Mouse (Mus musculus) kidney, postnatal 14 days (tissue): ENCODE measurements at regions not wholly inside any gene's neighbourhood (a gene's known extent, or its start where the extent isn't known, plus 50 kb on each side); places are given as distances from the start of the nearest gene placed in this dataset.
A peak's percentile ranks its signal among the peaks of the same experiment; 100 is the strongest.

Experiments used
- DNase-seq: peaks from one replicate; pipeline ENCODE4 v3.0.0; 2022; ENCODE audit warnings: mixed read lengths

DNA sequence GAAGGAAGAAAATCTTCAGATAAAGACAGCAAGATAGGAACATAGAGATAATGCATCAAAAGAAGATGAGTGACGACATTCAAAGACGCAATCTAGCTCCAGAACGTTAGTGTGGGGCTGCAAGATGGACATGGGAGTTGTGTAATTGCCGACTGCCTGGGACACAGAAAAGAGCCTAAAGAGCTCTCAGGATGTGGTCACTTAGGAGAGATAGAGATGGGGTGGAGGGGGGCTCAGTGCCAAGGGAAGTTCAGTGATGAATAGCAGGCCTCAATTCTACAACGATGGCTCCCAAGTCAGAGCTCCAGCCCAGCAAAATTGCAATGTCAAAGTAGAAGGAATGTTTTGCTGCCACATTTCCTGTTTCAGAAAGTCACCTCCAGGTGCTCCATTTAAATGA is 545.3 kb downstream of the Nfib start:
- no peak for DNase-seq

DNA sequence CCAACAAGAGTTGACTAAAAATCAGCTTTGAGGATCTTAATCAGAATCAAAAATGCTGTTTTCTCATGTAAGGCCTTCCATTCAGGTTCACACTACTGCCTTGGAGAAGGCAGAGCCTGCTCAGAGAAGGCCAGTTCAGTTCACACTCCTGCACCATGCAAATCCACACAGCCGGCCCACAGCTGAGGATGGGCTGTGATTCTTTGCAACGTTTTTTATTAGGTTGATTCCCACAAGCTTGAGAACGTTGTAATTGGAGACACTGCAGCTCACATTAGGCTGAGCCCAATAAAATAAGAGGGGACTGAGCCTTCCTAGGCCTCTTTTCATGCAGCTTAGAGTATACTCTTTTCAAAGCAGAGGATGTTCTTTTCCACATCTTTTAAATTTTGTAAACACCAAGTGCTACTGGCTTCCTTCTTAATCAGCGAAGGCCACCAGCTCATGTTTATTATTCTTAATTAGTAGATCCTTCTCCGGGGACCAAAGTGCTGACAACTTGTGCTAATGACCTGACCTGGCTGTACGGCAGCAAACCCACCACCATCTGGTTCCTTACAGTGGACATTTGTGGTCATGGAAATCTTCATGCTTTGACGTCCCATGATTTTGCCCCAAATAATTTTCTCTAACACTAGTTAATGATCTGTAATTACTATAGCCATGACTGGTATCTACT is 549.8 kb downstream of the Nfib start:
- DNase-seq = no peak

DNA sequence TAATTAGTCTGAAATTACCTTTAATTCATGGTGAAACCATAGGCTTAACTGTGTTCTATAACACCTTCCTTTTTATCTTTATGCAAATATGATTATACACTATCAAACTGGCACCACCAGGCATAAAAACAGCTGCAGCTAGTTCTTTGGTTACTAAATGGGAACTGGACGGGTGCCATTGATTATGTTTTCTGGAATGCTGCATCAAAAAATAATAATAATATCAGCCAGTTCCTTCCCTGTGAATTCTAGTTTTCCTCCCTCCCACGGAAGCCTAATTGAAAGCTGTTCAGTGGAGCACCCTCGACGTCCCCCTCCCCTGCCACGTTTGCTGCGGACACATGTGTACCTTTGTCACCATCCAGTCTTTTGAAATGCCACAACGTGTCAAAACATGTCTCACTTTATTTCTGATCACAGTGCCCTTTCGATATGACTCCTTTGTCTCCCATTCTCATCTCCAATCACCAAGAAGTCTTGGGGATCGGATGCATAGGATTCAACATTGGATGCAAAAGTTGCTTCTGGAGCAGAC is 551.5 kb downstream of the Nfib start:
- DNase-seq = no peak

DNA sequence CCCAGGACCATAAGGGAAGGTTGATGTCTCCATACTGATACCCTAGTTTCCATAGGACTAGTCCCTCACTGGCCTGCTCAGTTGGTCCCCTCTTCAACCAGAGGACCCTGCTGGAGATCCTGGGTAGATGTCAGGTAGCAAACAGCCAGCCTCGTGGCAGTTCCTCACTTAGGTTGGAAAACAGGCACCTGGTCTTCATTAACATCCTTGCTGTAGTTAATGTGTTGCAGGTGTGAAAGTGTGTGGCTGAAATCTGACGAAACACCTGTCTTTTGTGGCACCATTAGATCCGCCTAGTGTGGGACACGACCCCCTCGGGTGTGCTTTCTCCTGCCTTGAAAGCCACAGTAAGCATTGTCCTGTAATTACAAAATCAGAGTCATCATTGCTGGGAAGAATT is 551.9 kb downstream of the Nfib start:
- no peak for DNase-seq

DNA sequence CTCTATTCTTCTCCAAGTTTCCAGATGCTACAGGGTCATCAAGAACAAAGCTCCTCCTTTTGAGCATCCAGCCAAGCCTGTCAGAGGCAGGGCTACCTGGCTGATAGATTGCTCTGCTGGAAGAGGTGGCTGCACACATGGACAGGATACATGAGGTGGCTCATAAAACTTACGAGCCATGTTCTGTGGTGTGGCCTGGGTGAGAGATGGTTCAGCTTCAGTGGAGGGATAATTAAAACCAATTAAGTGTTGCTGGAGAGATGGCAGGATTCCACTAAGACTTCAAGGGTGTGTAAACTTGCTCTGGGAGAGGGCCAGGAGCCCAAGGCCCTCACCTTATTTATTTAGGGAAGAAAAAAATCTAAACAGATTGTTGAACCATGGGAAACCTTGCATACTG is 555.6 kb downstream of the Nfib start:
- DNase-seq = no peak

DNA sequence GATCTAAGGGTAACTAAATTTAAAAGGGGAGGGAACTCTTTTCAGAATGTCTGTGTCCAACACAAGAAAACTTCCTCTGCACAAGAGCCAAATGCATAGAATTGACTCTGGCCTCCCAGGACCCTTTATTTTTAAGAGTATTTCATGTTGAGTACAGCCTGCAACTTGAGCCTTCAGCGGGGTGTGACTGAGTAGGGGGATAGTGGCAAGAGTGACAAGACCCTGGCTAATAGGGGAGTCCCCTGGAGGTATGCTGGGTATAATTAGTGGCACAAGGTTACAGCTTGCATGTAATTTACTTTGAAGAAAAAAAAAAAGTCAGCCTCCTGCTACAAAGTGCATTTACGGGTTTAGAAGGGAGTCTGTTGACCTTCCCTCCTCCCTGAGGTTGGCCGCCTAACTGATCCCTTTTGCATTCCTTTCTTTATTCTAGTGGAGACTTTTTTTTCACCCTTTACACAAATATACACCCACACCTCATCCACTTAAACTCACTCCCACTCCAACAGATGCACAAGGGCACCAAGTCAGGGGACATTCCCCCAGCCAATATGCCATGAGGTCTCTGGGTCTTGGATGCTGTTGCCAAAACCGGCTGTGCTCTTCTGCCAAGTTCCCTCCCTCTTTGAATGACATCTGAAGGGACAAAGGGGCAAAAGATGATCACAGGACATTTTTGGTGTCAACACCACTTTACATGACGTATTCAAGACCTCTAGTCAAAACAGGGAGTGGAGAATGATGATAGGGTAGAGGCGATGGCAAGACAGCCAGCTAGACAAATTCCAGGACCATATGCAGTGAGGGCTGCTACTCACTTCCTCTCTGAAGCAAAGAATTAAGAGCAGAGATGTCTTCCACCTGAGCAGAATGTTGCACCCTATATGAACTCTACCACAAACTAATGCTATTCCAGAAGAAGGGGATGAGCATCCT is 557.2 kb downstream of the Nfib start:
- DNase-seq = no peak

DNA sequence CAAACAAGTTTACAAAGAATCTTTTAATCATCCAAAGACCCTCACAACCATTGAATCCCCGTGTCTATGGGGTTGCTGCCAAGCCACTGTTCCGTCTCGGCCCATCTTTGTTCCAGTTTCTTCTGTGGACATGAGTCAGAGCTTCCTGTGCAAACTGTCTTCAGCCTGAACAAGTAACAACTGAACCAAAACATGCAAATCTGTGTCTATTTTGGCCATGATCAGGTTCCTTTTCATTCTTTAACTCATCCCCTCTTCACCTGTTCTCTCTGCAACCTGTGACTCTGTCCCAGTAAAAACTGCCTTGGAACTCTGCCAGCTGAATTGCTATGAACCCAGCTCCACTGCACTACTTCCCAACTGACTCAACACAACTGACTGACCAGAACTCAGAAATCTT is 563.2 kb downstream of the Nfib start:
- DNase-seq = peak; percentile 6

DNA sequence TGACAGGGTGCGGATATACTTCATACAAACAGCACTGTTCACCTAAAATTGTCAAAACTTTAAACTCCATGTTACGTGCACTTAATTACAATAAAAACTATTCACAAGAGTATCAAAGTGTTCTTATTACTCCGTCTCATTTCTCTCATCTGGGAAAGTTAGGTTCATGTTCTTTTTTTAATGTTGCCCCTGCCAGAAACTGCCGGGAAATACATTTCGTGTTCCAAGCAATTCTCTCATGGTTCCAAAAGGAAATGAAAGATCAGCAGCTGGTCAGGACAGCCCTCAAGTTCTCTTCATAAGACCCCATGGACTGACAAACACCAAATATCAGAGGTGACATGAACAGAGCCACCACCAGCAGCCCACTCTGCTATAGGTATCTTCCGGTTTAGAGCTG is 565.7 kb downstream of the Nfib start:
- no peak for DNase-seq

DNA sequence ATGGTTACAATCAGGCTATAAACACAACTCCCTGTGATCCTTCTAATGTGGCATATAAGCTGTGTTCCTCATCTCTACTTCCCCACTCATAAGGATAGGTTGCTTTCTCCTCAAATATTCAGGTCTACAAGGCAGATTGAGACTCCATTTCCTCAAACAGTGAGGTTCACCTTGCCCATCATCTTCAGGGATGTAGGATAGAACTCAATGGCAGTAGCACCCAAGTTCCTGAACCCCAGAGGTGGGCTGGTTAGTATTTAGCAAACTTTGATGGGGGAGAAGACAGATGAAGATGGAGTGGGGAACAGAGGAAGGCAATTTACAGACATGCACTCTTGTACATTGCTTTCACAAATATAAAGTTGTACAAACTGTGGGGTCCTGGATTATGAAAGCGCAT is 566.5 kb downstream of the Nfib start:
- DNase-seq = no peak

DNA sequence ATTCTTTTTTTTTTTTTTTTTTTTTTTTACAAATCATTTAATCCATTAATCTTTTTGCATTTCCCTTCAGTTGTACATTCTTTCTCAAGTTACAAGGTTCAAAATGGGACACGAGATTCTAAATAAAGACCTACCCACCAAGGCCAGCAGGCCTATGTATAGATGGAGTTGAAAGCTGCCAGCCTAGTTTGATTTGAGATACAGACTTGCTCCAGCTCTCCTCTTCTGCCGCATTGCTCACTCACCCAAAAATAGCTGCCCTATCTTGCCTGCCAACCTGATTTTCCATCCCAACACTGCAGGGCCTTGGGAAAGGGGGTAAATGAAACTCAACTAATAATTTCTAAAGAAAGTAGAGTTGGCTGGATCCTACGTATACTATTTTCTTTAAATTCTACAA is 572.7 kb downstream of the Nfib start:
- no peak for DNase-seq

DNA sequence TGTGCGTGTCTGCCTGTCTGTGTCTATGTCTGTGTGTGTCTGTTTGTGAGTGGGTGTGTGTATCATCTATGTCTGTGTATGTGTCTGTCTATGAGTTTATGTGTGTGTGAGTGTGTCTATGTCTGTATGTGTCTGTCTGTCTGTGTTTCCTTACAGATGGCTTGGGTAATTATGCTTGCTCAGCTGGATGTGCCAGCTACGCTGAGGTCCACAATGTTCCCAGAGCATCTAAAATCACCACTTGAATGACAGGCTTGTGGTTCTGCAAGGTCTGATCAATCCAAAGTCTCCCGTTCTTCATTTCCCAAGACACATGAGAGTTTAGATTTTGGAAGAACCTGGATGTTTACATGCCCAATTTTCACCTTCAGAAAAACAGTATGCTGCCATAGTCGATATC is 573.2 kb downstream of the Nfib start:
- DNase-seq = no peak

DNA sequence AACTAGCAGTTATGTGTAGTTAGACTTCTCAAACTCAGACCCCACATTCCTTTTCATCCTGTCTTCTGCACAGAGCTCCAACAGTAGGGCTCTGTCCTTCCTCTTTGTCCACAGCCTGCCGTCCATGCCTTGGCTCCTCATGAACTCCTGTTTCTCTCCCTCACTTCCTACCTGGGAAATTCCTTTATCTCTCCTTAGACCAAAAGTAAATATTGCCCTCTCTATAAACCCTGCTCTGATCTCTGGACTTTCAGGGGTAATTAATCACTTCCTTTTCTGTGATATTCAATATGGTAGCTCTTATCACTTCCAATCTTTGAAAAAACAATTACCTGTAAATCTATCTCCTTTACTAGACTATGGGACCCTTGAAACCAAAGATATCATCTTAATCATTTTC is 576.1 kb downstream of the Nfib start:
- DNase-seq = no peak

DNA sequence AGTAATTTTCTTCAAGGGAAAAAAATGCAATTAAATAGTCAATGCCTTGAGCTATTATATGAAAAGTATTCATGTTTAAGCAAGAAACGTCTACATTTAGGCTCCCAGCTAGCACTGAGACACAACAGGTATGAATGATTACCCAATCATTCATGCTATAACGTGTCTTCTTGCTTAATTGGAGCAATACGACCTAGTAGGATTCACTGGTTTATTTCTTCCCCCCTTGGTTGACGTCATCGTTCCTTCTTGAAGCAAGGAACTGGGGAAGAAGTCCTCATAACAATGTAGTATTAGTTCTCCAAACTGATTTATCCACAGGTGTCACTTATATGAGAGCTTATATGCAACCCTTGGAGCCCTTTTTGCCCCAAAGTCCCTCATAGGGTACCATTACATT is 581.8 kb downstream of the Nfib start:
- no peak for DNase-seq

DNA sequence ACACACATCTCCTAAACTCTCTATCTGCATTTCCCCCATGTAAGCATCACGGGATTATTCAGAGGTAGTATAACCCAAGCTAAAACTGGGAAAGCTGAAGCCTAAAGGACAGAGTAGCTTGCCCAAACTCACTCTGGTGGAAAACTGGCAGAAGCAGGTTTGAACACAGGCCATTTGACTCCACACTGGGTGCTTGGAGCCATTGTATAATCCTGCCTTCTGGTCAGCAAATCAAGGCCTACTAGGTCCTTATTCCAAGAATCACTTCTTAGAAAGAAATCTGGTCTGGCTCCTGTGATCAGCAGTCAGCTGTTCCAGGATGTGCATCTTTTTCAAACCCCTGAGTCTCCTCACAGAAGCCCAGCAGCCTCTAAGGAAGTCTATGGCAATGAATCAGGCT is 582.4 kb downstream of the Nfib start:
- peak; percentile 6 for DNase-seq

DNA sequence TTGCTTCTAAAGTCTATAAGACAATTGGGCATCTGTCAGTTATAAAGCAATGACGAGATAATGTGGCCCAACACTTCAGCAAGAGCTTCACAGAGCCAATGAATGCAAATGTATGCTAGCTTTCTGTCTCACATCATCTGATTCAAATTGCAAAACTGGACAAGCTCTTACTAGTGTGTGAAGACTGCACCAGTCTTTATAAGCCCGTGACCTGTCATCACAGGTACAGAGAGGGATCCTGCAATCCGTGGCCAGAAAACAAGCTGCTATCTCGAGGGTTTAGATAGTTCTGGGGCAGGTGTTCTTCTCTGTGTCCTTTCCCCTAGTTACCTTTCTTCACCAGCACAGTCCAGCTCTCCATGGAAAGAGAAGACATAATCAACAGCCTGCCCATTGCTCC is 584.8 kb downstream of the Nfib start:
- no peak for DNase-seq

DNA sequence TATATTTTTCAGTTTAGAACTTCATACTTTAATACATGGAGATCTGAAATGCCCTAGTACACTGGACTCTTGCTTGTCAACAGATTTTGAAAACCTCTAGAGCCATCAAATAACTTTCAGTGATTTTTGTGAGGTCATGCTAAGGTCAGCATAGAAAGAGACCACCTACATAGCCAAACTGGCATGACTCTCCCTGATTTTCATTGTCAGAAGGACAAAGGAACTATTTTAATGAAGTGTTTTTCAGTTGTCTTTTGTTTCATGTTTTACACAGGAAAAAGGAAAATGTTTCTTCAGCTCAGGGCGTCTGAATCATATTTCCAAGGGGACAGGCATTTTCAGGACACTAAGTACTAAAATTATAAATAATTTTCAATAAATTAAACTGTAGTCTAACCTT is 585.2 kb downstream of the Nfib start:
- peak; percentile 2 for DNase-seq

DNA sequence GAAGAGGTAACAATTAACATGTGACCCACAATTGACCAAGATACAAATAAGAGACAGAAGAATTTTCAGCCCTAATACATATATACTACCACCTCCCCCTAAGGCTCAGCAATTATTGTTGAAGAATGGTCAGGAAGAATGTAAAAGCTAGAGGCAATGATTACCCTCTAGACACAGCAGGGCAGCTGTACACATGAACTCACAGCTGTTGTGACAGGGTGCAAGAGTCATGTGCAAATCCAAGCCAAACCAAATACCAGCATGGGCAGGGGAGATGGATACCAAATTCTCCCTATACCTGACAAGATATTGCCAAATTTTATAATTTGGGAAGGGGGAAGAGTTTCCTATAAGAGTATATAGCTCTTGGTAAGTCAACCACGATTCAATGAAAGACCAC is 603.7 kb downstream of the Nfib start:
- DNase-seq = no peak

DNA sequence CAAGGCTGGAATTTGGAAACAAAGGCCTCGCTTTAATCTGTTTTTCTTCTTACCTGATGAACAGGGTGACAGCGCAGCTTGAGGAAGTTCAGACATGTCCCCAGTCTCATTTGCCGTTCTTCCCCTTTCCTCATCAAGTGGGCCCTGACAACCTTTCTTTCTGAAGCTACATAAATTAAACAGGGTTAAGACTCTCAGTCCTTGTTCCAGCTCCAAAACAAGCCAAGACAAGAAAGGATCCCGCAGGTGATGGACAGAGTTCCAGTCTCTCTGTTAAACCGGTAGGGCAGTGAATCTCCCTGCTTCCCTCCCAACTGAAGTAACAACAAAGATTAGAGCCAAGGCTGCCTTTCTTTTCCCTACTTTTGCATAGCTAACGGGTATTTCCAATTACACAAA is 605.6 kb downstream of the Nfib start:
- no peak for DNase-seq

DNA sequence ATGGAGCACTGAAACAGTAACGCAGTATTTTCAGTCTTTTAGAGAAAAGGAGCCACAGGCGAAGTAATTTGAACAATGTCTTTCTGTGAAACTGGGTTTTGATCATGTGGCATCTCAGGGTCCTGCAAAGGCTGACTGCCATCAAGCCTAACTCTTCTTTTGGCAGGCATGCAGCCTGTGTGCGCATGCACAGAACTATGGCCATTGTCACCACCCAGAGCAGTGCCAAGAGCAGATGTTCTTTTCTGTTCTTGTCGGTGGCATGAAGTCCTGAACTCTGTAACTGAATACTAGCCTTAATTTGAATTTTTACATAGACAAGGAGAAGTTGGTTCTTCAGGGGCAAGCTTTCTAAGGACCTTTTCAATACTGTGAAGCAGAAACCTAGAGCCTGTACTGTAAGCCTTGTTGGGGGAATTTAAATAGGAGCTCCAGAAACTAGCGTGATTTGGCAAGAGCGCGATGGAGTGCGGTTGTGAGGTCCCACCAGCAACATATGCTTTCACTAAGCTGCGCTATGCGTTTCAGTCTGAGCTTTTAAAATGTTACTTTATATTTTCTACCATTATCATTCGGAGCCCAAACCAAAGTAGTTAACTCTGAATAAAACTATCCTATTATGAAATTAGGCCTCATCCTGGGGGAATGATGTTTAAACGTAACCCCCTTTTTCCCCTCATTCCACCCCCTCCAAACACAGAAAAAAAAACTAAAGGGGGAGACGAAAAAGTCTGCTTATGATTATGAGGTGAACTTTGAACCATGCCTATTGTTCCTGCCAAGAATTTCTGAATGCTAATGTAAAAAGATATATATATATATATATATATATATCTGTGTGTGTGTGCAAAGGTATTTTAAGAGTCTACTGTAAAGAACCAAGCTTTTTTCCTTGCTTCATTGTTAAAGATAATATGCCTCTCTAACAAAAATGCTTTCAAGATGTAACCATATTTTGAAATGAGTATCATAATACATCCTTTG is 606.3 kb downstream of the Nfib start:
- no peak for DNase-seq

DNA sequence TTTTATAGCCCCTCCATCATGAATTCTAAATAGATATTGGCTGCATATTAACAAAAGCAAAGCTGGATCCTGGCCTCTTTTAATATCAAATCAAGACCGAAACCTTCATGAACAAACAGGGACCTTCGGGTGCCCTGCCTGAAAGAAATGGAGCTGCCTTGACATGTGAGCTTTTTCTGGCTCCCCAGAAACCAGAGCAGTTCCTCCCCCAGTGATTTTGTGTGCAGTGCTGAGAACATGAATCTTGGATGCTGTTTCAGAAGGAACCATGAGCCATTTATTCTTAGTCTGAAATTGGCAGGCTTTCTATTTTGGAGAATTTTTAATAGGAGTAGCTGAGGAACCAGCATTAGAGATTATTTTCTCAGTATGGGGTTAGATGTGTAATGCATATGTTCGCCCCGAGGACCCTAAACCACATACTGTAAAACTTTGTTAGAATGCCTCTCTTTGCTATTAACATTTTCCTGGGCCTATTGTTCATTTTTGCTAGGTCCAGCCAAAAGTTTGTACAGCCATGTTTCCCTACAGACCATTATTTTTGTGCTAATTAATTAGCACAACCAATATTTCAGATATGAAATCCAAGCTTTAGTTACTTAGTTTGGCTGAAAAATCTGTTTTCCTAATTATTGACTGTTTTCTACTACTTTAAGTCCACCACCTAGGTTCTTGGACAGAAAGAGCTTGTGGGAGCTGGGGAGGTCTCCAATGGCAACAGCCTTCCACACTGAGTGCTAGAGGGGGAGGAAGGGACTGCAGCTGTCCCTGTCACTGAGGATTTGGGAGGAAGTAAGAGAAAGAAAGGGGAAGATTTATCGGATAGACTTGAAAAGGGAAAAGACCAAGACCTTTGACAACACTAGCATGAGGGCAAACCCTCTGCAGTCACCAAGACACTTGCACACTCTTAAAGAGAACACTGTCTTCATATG is 613.0 kb downstream of the Nfib start:
- no peak for DNase-seq

DNA sequence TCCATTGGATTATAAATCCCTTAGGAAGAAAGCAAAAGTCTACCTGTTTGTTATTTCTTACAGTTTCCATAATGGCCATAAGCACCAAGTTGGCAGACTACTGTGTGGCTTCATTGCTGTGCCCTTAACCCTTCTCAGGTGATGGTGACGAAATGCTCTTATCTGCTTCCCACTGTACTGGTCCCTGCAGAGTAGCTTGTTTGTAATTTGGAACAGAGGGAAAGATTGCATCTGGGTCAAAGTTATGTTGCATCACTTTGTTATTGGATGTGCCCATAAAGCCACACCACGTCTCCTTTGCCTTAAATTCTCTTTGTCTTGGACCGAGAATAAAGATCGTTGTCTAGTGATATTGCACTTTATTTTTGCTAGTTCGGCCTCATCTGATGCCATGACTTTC is 615.9 kb downstream of the Nfib start:
- no peak for DNase-seq

DNA sequence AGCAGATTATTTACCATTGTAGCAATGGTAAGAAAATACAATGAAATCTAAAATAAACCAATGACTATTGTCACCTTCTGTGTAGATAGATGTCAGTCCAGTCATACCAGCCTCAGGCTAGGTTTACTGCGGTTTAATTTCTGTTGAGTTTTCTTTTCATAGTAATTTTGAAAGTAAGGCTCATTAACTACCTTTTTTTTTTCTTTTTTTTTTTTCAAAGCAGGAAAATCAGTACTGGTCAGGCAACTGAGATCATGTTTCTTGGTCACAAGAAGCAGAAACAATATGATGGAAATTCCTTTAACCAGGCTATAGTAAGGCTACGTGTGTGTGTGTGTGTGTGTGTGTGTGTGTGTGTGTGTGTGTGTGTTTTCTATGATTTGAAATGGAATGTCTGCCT is 622.0 kb downstream of the Nfib start:
- no peak for DNase-seq
